Mouse (Mus musculus) stomach, embryonic 14.5 days (tissue): ENCODE results near the gene Gm10642. TPM values are rescaled to one million over a fixed set of nuclear protein-coding genes. Genes with fewer than 3 reads are reported as not detected.

ENCODE experiments used
- ATAC-seq: fragments of 200-750 bp; cut with Nextera tagmentation; 2 replicates; pipeline ENCODE4 v1.8.0; 2017; ENCODE audit warnings: low read depth, moderate TSS enrichment; ENCODE audit not compliant: insufficient number of reproducible peaks, insufficient read depth, low FRiP score
- H3K27ac ChIP-seq: fragments of 300-500 bp; sonication (generic); 2 replicates; pipeline ENCODE4 v1.5.1; 2014; ENCODE audit warnings: mild to moderate bottlenecking, low read length, moderate library complexity, mixed read lengths
- H3K27me3 ChIP-seq: fragments of 300-500 bp; sonication (generic); 2 replicates; pipeline ENCODE4 v1.6.1; 2014; ENCODE audit warnings: low read length, control low read depth, mixed read lengths; ENCODE audit not compliant: control insufficient read depth, insufficient read depth
- H3K36me3 ChIP-seq: fragments of 300-500 bp; sonication (generic); 2 replicates; pipeline ENCODE4 v1.6.1; 2014; ENCODE audit warnings: mild to moderate bottlenecking, control low read depth, low read length, moderate library complexity, mixed read lengths; ENCODE audit not compliant: control insufficient read depth, insufficient read depth
- H3K4me1 ChIP-seq: fragments of 300-500 bp; sonication (generic); 2 replicates; pipeline ENCODE4 v1.6.1; 2014; ENCODE audit warnings: low read length, control low read depth, mixed read lengths; ENCODE audit not compliant: control insufficient read depth, insufficient read depth
- H3K4me2 ChIP-seq: fragments of 300-500 bp; sonication (generic); replicated peaks from 2 replicates; pipeline ENCODE4 v1.6.1; 2014; ENCODE audit warnings: low read depth, low read length, control low read depth
- H3K4me3 ChIP-seq: fragments of 300-500 bp; sonication (generic); 2 replicates; pipeline ENCODE4 v1.5.1; 2014; ENCODE audit warnings: low read depth, low read length, control low read depth
- H3K9ac ChIP-seq: fragments of 300-500 bp; sonication (generic); replicated peaks from 2 replicates; pipeline ENCODE4 v1.6.1; 2014; ENCODE audit warnings: low read depth, mild to moderate bottlenecking, control low read depth, low read length, moderate library complexity, mixed read lengths
- H3K9me3 ChIP-seq: fragments of 300-500 bp; sonication (generic); 2 replicates; pipeline ENCODE4 v1.6.1; 2016; ENCODE audit warnings: low read depth, low read length, control low read depth; ENCODE audit not compliant: control insufficient read depth
- WGBS: fragments of 180-500 bp; shearing (Covaris S2); extraction: QIAGEN DNeasy Blood & Tissue Kit; methylation state at CpG from one replicate; pipeline ENCODE4 v1.1.7; 2014; 5-methylcytosine and 5-hydroxymethylcytosine counted together
- polyA plus RNA-seq: library from polyadenylated mRNA; unstranded; fragments of >200 nt; fragmentation: Nextera tagmentation; extraction: Ambion mirVana; gene quantifications from 2 replicates; pipeline ENCODE4 v1.2.1, GENCODE M21; 2014

Gene Gm10642
- polyA plus RNA-seq, 1 experiment from 2014 or later = 0.26 TPM

DNA sequence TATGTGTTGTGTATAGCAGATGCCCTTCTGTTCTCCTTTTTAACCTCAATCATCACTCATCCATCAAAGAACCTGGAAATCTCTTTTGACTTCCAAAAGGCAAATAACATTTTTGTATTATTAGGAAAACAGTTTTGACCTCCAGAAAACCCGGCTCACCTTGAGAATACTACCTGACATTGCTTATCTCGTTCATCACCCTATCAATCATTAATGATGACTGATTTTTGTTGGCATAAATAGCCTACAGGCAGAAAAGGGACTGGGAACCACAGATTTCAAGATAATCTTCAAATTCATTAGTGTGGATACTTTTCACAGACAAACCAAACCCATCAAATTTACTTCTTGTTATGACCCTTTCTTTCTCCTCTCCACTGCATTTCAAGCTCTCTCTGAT lies 2.2 kb upstream of the Gm10642 start:
- no peaks in the 10 kb centered on the region for H3K9me3 ChIP-seq
- no peaks in the 10 kb centered on the region for H3K27me3 ChIP-seq
- 56% methylated on average over 2 of the region's 2 CpGs for WGBS
- no peaks in the 10 kb centered on the region for H3K36me3 ChIP-seq
- ATAC-seq = no peak
- no peak overlapping the region for H3K4me3 ChIP-seq
- no peak overlapping the region for H3K9ac ChIP-seq
- peaks cover 8% of the 10 kb centered on the region for H3K4me1 ChIP-seq
- H3K27ac ChIP-seq = no peak overlapping the region
- H3K4me2 ChIP-seq = no peak overlapping the region

- 78% methylated on average over 4 of the region's 4 CpGs for WGBS
- peaks cover 8% of the 10 kb centered on the region for H3K4me1 ChIP-seq
- H3K36me3 ChIP-seq = no peaks in the 10 kb centered on the region
- no peaks in the 10 kb centered on the region for H3K27me3 ChIP-seq
- no peak overlapping the region for H3K4me2 ChIP-seq
- no peak overlapping the region for H3K4me3 ChIP-seq
- no peak for ATAC-seq
- H3K27ac ChIP-seq = no peak overlapping the region
- no peak overlapping the region for H3K9ac ChIP-seq
- no peaks in the 10 kb centered on the region for H3K9me3 ChIP-seq
Measured at GRCm38 (mm10) chr9:70654496-70654895, 1.6 kb upstream of the Gm10642 start.

DNA sequence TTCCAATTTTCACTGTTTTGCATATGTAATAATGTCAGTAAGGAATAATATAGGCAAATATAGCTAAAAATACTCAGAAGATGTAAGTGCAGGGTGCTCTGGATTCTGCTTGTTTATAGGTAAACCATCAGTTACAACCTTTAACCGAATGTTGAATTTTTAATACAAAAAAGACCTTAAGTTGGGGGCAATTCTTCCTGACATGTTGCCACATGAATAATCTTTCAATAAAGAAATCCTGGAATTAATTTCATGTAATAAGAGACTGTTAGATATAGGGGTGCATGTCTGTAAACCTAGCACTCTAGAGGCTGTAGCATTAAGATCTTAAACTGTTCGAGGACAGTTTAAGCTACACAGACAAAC lies 304 bp upstream of the Gm10642 start:
- WGBS = 35% methylated on average over 2 of the region's 2 CpGs
- Histone ChIP-seq H3K4me1 (peaks cover 8% of the 10 kb centered on the region), H3K4me2 (peak overlapping the region; percentile 86), H3K9me3 (no peaks in the 10 kb centered on the region), H3K36me3 (no peaks in the 10 kb centered on the region), H3K9ac (no peak overlapping the region), H3K4me3 (peak overlapping the region; percentile 85), H3K27me3 (no peaks in the 10 kb centered on the region), H3K27ac (no peak overlapping the region)
- no peak for ATAC-seq

GRCm38 (mm10) chr9:70657013-70657967 lies 1.2 kb downstream of the Gm10642 start, which contains the start of gene Mindy2:
Gene Mindy2 (minus strand): TSS chr9:70657174.
- WGBS = 1% methylated on average over 66 of the region's 67 CpGs
- Histone ChIP-seq H3K4me1 (peaks cover 8% of the 10 kb centered on the region), H3K27ac (peak within 1 kb of the TSS; percentile 92), H3K9ac (peak within 1 kb of the TSS; percentile 80), H3K4me2 (peak within 1 kb of the TSS; percentile 86), H3K9me3 (no peaks in the 10 kb centered on the region), H3K4me3 (peak within 1 kb of the TSS; percentile 85), H3K27me3 (no peaks in the 10 kb centered on the region), H3K36me3 (no peaks in the 10 kb centered on the region)
- peak; percentile 98 for ATAC-seq

GRCm38 (mm10) chr9:70658266-70658665 lies 2.2 kb downstream of the Gm10642 start:
- H3K4me1 ChIP-seq = peaks cover 8% of the 10 kb centered on the region
- 55% methylated on average over 2 of the region's 2 CpGs for WGBS

DNA sequence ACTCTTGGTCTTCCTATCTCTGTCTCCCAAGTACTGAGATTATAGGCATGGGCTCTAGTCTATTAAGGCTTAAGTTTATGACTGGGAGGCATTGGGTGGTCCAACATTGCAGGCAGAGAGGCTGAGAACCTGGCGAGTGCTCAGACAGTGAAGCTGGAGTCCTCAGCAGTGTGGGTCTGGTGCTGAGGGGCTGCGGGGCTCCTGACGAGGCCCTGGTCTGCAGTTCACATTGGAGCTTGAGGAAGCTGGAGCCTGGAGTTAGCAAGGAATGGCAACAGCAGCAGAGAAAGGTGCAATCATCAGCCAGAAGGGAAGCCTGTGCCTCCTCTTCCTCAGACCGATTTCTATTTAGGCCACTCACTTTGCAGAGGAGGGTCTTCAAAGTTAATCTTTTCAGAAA lies 8.8 kb downstream of the Gm10642 start:
- H3K27ac ChIP-seq = no peak overlapping the region
- 76% methylated on average over 4 of the region's 4 CpGs for WGBS
- H3K4me3 ChIP-seq = no peak overlapping the region
- H3K4me2 ChIP-seq = no peak overlapping the region
- no peaks in the 10 kb centered on the region for H3K36me3 ChIP-seq
- no peak overlapping the region for H3K9ac ChIP-seq
- ATAC-seq = no peak
- no peaks in the 10 kb centered on the region for H3K9me3 ChIP-seq
- H3K27me3 ChIP-seq = no peaks in the 10 kb centered on the region
- H3K4me1 ChIP-seq = no peaks in the 10 kb centered on the region

More at GRCm38 (mm10) chr9:70658266-70658665, 2.2 kb downstream of the Gm10642 start:
- no peaks in the 10 kb centered on the region for H3K9me3 ChIP-seq
- ATAC-seq = no peak
- H3K4me2 ChIP-seq = no peak overlapping the region
- H3K9ac ChIP-seq = no peak overlapping the region
- no peak overlapping the region for H3K4me3 ChIP-seq
- no peaks in the 10 kb centered on the region for H3K27me3 ChIP-seq
- H3K27ac ChIP-seq = no peak overlapping the region
- no peaks in the 10 kb centered on the region for H3K36me3 ChIP-seq

DNA sequence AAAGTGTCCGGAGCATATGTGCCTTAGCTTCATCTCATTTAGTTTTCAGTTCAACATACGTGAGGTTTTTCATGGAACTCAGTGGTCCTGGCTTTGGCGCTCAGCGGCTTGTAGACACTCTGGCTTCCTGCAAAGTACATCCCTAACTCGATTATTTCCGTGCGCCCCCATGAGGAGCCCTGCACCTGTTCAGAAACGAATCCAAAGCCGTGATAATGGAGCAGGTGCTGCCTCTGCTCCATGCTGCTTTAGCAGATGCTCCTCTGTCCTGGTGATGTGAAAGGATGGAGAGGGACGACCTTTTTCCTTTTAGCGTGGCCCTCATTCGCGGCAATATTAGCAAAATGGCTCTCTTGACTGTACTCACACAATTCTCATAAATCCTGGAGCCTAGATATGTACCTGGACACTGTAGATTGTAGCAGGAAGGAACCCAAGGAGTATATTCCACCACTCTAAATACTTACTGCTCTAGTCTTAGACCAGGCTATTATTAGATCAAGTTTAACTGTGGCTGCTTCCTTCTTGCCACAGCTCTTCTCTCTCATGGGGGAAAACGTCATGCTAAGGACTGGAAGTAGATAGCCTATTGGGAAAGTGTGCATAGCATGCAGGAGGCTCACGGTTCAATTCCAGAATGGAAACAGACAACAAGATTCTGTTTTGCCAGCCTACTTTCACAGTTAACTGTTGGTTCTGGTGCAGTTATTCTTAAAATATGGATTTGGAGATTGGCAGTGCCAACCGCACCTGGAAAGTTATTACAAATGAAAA lies 9.5 kb downstream of the Gm10642 start:
- Histone ChIP-seq H3K9ac (no peak overlapping the region), H3K9me3 (no peaks in the 10 kb centered on the region), H3K4me1 (no peaks in the 10 kb centered on the region), H3K4me2 (no peak overlapping the region), H3K27ac (no peak overlapping the region), H3K4me3 (no peak overlapping the region), H3K27me3 (no peaks in the 10 kb centered on the region), H3K36me3 (no peaks in the 10 kb centered on the region)
- ATAC-seq = no peak
- WGBS = 70% methylated on average over 16 of the region's 16 CpGs

DNA sequence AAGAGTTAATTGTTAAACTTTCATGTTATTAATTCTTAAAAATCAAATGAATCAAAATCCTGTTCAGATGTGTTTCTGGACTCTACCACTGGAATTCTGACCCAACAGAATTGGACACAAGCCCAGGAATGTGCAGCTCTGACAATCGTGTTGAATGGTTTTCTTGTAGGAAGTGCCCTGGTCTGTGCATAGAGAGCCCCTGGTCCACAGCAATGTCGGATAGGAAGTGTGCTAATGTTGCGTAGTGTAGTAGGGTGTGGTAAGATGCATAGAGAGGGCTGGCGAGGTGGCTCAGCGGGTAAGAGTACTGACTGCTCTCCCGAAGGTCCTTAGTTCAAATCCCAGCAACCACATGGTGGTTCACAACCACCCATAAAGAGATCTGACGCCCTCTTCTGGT lies 10.8 kb downstream of the Gm10642 start:
- no peak overlapping the region for H3K9ac ChIP-seq
- no peaks in the 10 kb centered on the region for H3K4me1 ChIP-seq
- no peaks in the 10 kb centered on the region for H3K9me3 ChIP-seq
- H3K27ac ChIP-seq = no peak overlapping the region
- WGBS = 69% methylated on average over 7 of the region's 7 CpGs
- no peak overlapping the region for H3K4me2 ChIP-seq
- H3K36me3 ChIP-seq = no peaks in the 10 kb centered on the region
- ATAC-seq = no peak
- H3K27me3 ChIP-seq = no peaks in the 10 kb centered on the region
- no peak overlapping the region for H3K4me3 ChIP-seq
